Mouse (Mus musculus) forebrain, embryonic 12.5 days (tissue): Measurements from ENCODE around the gene Rpl6. TPM values are rescaled to one million over a fixed set of nuclear protein-coding genes. Genes with fewer than 3 reads are reported as not detected.

Experiments used
- ATAC-seq: fragments of 200-750 bp; cut with Nextera tagmentation; 2 replicates; pipeline ENCODE4 v1.8.0; 2017; ENCODE audit warnings: moderate TSS enrichment; ENCODE audit not compliant: low FRiP score
- H3K27ac ChIP-seq: fragments of 300-500 bp; sonication (generic); 2 replicates; pipeline ENCODE4 v1.5.1; 2016; ENCODE audit warnings: mild to moderate bottlenecking
- H3K27me3 ChIP-seq: fragments of 300-500 bp; sonication (generic); 2 replicates; pipeline ENCODE4 v1.6.1; 2016; ENCODE audit warnings: mild to moderate bottlenecking
- H3K36me3 ChIP-seq: fragments of 300-500 bp; sonication (generic); replicated peaks from 2 replicates; pipeline ENCODE4 v1.6.1; 2016; ENCODE audit warnings: mild to moderate bottlenecking
- H3K4me1 ChIP-seq: fragments of 300-500 bp; sonication (generic); 2 replicates; pipeline ENCODE4 v1.6.1; 2016
- H3K4me2 ChIP-seq: fragments of 300-500 bp; sonication (generic); 2 replicates; pipeline ENCODE4 v1.6.1; 2016; ENCODE audit warnings: mild to moderate bottlenecking, moderate library complexity
- H3K4me3 ChIP-seq: fragments of 300-500 bp; sonication (generic); replicated peaks from 2 replicates; pipeline ENCODE4 v1.5.1; 2016; ENCODE audit warnings: mild to moderate bottlenecking
- H3K9ac ChIP-seq: fragments of 300-500 bp; sonication (generic); 2 replicates; pipeline ENCODE4 v1.6.1; 2016; ENCODE audit warnings: mild to moderate bottlenecking
- H3K9me3 ChIP-seq: fragments of 300-500 bp; sonication (generic); 2 replicates; pipeline ENCODE4 v1.6.1; 2016
- WGBS: fragments of 180-500 bp; shearing (Covaris S2); methylation state at CpG from one replicate; pipeline ENCODE4 v1.1.7; 2016; 5-methylcytosine and 5-hydroxymethylcytosine counted together
- polyA plus RNA-seq: library from polyadenylated mRNA; unstranded; fragments of >200 nt; fragmentation: Nextera tagmentation; extraction: Ambion mirVana; gene quantifications from 2 replicates; pipeline ENCODE4 v1.2.1, GENCODE M21; 2016

Gene Rpl6
- polyA plus RNA-seq, 1 experiment from 2014 or later = 481 TPM

GRCm38 (mm10) chr5:121232789-121233188, 28.5 kb downstream of the Rpl6 start:
- no peaks in the 10 kb centered on the region for H3K36me3 ChIP-seq
- no peak overlapping the region for H3K9ac ChIP-seq
- no peaks in the 10 kb centered on the region for H3K27me3 ChIP-seq
- ATAC-seq = no peak
- no peaks in the 10 kb centered on the region for H3K9me3 ChIP-seq
- WGBS = 100% methylated on average over 1 of the region's 1 CpGs
- no peak overlapping the region for H3K4me3 ChIP-seq
- H3K4me1 ChIP-seq = no peaks in the 10 kb centered on the region
- H3K27ac ChIP-seq = no peak overlapping the region
- no peak overlapping the region for H3K4me2 ChIP-seq

DNA sequence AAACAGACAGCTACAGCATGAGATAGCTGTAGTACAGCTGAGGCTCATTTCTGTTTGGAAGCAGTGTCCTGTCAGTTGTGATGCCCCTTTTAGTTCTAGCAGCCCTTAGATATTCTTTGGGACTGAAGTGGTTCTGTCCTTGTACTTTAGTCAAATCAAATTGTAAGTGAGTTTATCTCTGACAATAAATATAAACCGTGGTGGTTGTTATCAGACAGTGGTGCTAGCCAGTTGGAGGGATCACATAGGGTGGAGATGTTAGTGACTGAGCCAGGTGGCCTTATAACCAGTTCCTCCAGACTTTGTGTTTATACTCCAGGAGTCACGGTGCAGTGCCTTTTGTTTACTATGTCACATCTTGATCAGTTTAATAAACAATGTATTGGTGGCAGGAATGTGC, 29.4 kb downstream of the Rpl6 start:
- no peaks in the 10 kb centered on the region for H3K36me3 ChIP-seq
- no peaks in the 10 kb centered on the region for H3K4me1 ChIP-seq
- WGBS = 95% methylated on average over 2 of the region's 2 CpGs
- H3K27me3 ChIP-seq = no peaks in the 10 kb centered on the region
- ATAC-seq = no peak
- H3K9ac ChIP-seq = no peak overlapping the region
- no peaks in the 10 kb centered on the region for H3K9me3 ChIP-seq
- H3K4me2 ChIP-seq = no peak overlapping the region
- H3K4me3 ChIP-seq = no peak overlapping the region
- H3K27ac ChIP-seq = no peak overlapping the region

DNA sequence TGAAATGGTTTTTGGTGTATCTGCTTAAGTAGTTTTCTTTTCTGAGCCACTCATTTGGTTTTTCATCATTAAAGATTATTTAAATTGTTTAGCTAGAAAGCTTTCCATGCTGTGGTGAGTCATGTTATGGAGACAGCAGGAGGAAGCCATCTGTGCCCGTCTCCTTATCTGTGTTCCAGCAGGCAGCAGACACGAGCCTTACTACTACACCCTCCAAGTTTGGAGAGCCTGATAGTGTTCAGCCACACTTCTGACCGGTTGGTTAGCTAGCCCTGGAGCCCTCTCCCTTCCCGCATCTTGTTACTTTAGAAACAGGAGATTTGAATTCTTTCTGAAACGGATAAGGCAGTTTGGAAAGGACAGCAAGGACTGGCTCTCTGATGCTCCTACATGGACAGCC, 31.9 kb downstream of the Rpl6 start:
- 85% methylated on average over 5 of the region's 5 CpGs for WGBS
- H3K4me2 ChIP-seq = no peak overlapping the region
- ATAC-seq = no peak
- no peaks in the 10 kb centered on the region for H3K4me1 ChIP-seq
- H3K9ac ChIP-seq = no peak overlapping the region
- H3K27me3 ChIP-seq = no peaks in the 10 kb centered on the region
- no peak overlapping the region for H3K27ac ChIP-seq
- H3K9me3 ChIP-seq = no peaks in the 10 kb centered on the region
- H3K36me3 ChIP-seq = no peaks in the 10 kb centered on the region
- no peak overlapping the region for H3K4me3 ChIP-seq

DNA sequence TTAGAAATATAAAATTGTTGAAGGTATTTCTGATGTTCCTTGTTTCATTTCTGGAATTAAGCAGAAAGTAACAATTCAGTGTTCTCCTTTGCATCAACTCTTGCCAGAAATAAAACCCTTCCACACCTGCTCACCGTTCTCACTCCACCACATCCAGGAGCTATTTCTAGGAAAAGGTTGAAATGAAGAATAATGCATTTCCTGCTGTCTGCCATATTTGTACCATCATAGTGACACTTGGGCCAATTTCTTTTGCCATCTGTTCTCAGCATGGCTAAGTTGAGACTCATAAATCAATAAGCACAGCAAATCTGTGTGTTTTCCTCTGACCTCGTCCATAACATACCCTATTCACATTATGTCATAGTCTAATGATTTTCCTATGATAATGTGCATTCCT, 33.9 kb downstream of the Rpl6 start:
- H3K9me3 ChIP-seq = no peaks in the 10 kb centered on the region
- H3K4me3 ChIP-seq = no peak overlapping the region
- H3K27me3 ChIP-seq = no peaks in the 10 kb centered on the region
- no peak overlapping the region for H3K9ac ChIP-seq
- no peaks in the 10 kb centered on the region for H3K4me1 ChIP-seq
- 83% methylated on average over 2 of the region's 2 CpGs for WGBS
- ATAC-seq = no peak
- no peaks in the 10 kb centered on the region for H3K36me3 ChIP-seq
- H3K27ac ChIP-seq = no peak overlapping the region
- H3K4me2 ChIP-seq = no peak overlapping the region

- no peaks in the 10 kb centered on the region for H3K36me3 ChIP-seq
- no peak overlapping the region for H3K27ac ChIP-seq
- 80% methylated on average over 5 of the region's 5 CpGs for WGBS
- no peaks in the 10 kb centered on the region for H3K27me3 ChIP-seq
- no peak for ATAC-seq
- H3K4me1 ChIP-seq = no peaks in the 10 kb centered on the region
- no peak overlapping the region for H3K4me3 ChIP-seq
- no peak overlapping the region for H3K9ac ChIP-seq
- H3K9me3 ChIP-seq = no peaks in the 10 kb centered on the region
- H3K4me2 ChIP-seq = no peak overlapping the region
These were observed 35.6 kb downstream of the Rpl6 start for GRCm38 (mm10) chr5:121239846-121240245.

- no peak for ATAC-seq
- Histone ChIP-seq H3K4me3 (no peak overlapping the region), H3K27ac (no peak overlapping the region), H3K4me2 (no peak overlapping the region), H3K4me1 (no peaks in the 10 kb centered on the region), H3K9ac (no peak overlapping the region), H3K27me3 (no peaks in the 10 kb centered on the region), H3K36me3 (no peaks in the 10 kb centered on the region), H3K9me3 (no peaks in the 10 kb centered on the region)
These were observed 36.9 kb downstream of the Rpl6 start for GRCm38 (mm10) chr5:121241182-121241581.

DNA sequence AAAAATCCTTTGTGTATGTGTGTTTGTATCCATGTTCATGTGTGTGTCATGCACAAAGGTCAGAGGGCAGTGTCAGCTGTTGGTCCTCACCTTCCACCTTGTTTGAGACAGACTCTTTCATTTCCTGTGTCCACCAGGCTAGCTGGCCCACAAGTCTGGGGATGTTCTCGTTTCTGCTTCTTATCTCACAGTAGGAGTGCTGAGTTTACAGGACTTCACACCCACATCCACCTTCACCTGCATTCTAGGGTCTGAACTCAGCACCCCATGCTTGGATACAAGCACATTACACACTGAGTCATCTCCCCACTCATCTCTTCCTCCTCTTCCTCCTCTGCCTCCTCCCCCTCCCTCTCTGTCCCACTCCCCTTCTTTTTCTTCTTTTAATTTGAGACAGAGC, 38.0 kb downstream of the Rpl6 start:
- H3K4me3 ChIP-seq = no peak overlapping the region

DNA sequence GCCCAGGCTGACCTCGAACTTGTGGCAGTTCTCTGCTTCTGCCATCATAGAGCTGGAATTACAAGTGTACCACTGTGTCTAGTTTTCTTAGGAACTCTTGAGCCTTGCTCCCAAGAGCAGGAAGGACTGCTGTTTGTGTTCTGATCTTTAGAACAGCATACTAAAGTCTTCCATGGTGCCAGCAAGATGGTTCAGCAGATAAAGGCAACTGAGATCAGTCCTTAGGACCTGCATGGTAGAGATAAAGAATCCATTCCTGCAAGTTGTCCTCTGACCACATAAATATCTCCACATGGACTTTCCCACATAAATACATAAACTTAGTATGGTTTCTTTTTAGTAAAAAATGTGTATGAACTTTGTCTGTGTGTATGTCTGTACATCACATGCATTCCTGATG, 38.4 kb downstream of the Rpl6 start:
- H3K4me3 ChIP-seq = no peak overlapping the region
- H3K4me1 ChIP-seq = no peaks in the 10 kb centered on the region
- no peak overlapping the region for H3K27ac ChIP-seq
- no peak overlapping the region for H3K9ac ChIP-seq
- ATAC-seq = no peak
- H3K9me3 ChIP-seq = no peaks in the 10 kb centered on the region
- no peaks in the 10 kb centered on the region for H3K36me3 ChIP-seq
- H3K4me2 ChIP-seq = no peak overlapping the region
- H3K27me3 ChIP-seq = no peaks in the 10 kb centered on the region
- 91% methylated on average over 1 of the region's 1 CpGs for WGBS

More for the DNA sequence above, 38.0 kb downstream of the Rpl6 start:
- Histone ChIP-seq H3K27ac (no peak overlapping the region), H3K27me3 (no peaks in the 10 kb centered on the region), H3K9me3 (no peaks in the 10 kb centered on the region), H3K4me1 (no peaks in the 10 kb centered on the region), H3K9ac (no peak overlapping the region), H3K4me2 (no peak overlapping the region), H3K36me3 (no peaks in the 10 kb centered on the region)
- WGBS = 62% methylated on average over 1 of the region's 1 CpGs
- ATAC-seq = no peak

DNA sequence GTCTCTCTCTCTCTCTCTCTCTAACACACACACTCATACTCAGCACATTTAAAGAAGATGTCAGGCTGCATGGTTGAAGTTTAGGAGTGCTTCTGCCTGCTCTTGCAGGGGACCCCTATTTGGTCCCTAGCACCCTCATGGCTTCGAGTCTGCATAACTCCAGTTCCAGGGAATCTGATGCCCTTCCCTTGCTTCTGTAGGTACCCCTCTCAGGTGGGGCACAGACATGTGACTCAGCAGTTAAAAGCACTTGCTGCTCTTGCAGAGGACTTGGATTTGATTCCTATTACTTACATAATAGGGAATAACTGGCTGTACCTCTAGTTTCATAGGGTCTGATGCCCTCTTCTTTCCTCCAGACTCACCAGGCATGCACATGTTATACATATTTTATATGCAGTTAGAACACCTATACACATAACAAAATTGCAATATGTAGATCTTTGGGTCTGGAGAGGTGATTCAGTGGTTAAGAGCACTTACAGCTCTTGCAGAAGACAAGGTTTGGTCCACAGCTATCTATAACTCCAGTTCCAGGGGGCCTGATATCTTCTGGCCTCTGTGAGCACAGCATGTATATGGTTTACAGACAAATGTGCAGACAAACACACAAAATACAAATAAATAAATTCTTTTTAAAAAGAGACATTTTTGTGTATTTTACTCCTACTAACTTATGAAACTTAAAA, 39.5 kb downstream of the Rpl6 start:
- no peak for ATAC-seq
- no peak overlapping the region for H3K9ac ChIP-seq
- 85% methylated on average over 1 of the region's 1 CpGs for WGBS
- H3K4me1 ChIP-seq = no peaks in the 10 kb centered on the region
- H3K4me3 ChIP-seq = no peak overlapping the region
- no peaks in the 10 kb centered on the region for H3K27me3 ChIP-seq
- H3K9me3 ChIP-seq = no peaks in the 10 kb centered on the region
- H3K27ac ChIP-seq = no peak overlapping the region
- no peaks in the 10 kb centered on the region for H3K36me3 ChIP-seq
- H3K4me2 ChIP-seq = no peak overlapping the region

- Histone ChIP-seq H3K4me1 (no peaks in the 10 kb centered on the region), H3K4me3 (no peak overlapping the region), H3K27ac (no peak overlapping the region), H3K27me3 (no peaks in the 10 kb centered on the region), H3K4me2 (no peak overlapping the region), H3K9ac (no peak overlapping the region), H3K9me3 (no peaks in the 10 kb centered on the region), H3K36me3 (no peaks in the 10 kb centered on the region)
- no peak for ATAC-seq
- 95% methylated on average over 5 of the region's 5 CpGs for WGBS
These were observed 40.1 kb downstream of the Rpl6 start for GRCm38 (mm10) chr5:121244365-121244731.

DNA sequence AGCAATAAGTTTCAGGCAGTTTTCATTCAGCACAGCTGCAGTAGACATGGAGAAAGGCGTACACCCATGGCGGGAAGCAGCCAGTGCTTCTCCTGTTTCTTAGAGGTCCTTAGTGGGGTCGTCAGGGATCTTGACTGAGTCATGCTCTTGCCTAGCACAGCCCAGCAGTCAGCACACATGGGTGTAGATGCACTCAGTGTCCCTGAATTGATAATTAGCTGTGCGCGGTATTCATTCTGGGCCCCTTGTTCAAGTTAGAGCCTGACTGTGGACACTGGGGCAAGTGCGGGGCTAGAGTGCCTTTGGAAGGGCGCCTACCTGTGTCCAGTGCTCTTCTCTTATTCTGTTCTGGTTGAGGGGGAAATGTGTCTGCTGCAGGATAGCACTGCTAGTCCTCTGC, 40.9 kb downstream of the Rpl6 start:
- H3K9ac ChIP-seq = no peak overlapping the region
- no peaks in the 10 kb centered on the region for H3K27me3 ChIP-seq
- no peak overlapping the region for H3K4me2 ChIP-seq
- WGBS = 84% methylated on average over 7 of the region's 7 CpGs
- no peaks in the 10 kb centered on the region for H3K9me3 ChIP-seq
- no peak for ATAC-seq
- no peaks in the 10 kb centered on the region for H3K4me1 ChIP-seq
- no peak overlapping the region for H3K4me3 ChIP-seq
- no peak overlapping the region for H3K27ac ChIP-seq
- no peaks in the 10 kb centered on the region for H3K36me3 ChIP-seq

DNA sequence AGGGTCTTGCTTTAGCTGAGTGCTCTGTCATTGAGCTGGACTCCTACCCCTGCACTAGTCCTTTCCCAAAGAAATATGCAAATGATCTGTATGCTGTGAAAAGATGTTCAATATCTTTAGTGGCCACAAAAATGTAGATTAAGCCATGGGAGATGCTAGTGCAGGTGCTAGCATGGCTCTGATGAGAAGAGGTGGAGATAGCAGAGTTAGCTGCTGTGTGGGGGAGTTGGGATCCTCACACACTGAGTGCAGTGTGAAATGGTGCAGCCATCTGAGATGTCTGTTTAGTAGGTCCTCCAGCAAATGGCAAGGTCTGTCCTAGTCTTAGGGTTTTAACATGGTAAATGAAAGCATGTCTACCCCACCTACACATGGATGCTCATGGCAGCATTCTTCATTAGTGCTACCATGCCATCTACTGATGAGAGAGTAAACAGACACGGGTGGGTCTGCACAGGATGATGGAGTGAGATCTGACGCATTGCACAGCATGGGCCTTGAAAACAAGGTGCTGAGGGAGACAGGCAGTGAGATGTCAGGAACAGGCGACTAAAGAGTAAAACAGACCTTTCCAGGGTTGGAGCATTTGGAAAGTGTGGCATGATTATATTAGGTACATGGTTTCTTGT, 44.6 kb downstream of the Rpl6 start:
- no peak for ATAC-seq
- Histone ChIP-seq H3K27ac (no peak overlapping the region), H3K4me2 (no peak overlapping the region), H3K4me3 (no peak overlapping the region), H3K36me3 (peaks cover 1% of the 10 kb centered on the region), H3K4me1 (no peaks in the 10 kb centered on the region), H3K27me3 (no peaks in the 10 kb centered on the region), H3K9ac (no peak overlapping the region), H3K9me3 (no peaks in the 10 kb centered on the region)
- WGBS = 82% methylated on average over 3 of the region's 3 CpGs

DNA sequence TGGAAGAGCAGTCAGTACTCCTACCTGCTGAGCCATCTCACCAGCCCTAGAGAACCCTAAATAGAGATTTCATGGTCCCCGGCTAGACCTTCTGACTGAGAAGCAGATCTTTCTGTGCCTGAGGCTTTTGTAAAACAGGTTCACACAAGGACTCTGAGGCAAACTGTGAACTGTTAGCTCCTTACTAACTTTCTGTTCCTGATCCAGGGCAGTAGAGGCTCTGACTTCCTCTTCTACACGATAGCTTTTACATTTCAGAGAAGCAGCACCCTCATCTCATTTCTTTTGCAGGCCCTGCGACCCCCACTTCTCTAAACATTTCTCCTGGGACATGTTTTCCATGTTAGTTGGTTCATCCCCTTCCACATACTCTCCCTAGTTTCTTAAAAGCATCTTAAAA, 45.4 kb downstream of the Rpl6 start:
- Histone ChIP-seq H3K36me3 (peaks cover 6% of the 10 kb centered on the region), H3K9me3 (no peaks in the 10 kb centered on the region), H3K9ac (no peak overlapping the region), H3K4me1 (no peaks in the 10 kb centered on the region), H3K4me3 (no peak overlapping the region), H3K27ac (no peak overlapping the region), H3K27me3 (no peaks in the 10 kb centered on the region), H3K4me2 (no peak overlapping the region)
- 93% methylated on average over 3 of the region's 3 CpGs for WGBS
- no peak for ATAC-seq
